Comparison of ENCODE assay signal across 8 mouse cellular contexts in genomic region chr5:108269063-108269810, GRCm38 (mm10). TPM values are rescaled to one million over a fixed set of nuclear protein-coding genes. Genes with fewer than 3 reads are reported as not detected.
A peak's percentile ranks its signal among the peaks of the same experiment; 100 is the strongest.
DNase-seq lines count a peak whose midpoint lies in the region; ATAC-seq and TF ChIP-seq lines count a peak whose summit lies in the region.

No protein-coding gene starts in this region.

- CTCF ChIA-PET in Patski (lab: Charles Lee): interaction anchor here (0.7 to 1.5 kb wide), 3 partner anchors 8 to 43 kb away, joined by 3 read pairs; no protein-coding TSS in a partner anchor

- under 1% methylated on average over 44 of the region's 44 CpGs for WGBS in lung, adult 2 months
- under 1% methylated on average over 44 of the region's 44 CpGs for WGBS in intestine, postnatal 0 days
- under 1% methylated on average over 44 of the region's 44 CpGs for WGBS in midbrain, embryonic 15.5 days

- no peak for TF ChIP-seq POLR2A in lung, adult 2 months (IDR thresholded peaks at IDR 0.05; ENCODE audit: borderline replicate concordance, extremely low read depth, low read depth, low read length)

- peaks cover 10% of the 10 kb centered on the region for H3K4me1 ChIP-seq in lung, adult 2 months (ENCODE audit: control insufficient read depth, insufficient read depth, low read length)
- 0 out of 2 replicates have a peak, but pooled peaks cover 4% of the 10 kb centered on the region for H3K4me1 ChIP-seq in intestine, postnatal 0 days (replicated peaks; ENCODE audit: control insufficient read depth, insufficient read depth, low read length)
- peaks cover 39% of the 10 kb centered on the region for H3K4me1 ChIP-seq in midbrain, embryonic 15.5 days

- in situ Hi-C loops in Patski (cut with MboI; ENCODE audit: low pct_unique_long_range_greater_than_20kb): no loop called here

- H3K9me3 ChIP-seq in intestine, postnatal 0 days (ENCODE audit: control insufficient read depth): no peaks in the 10 kb centered on the region
- no peaks in the 10 kb centered on the region for H3K9me3 ChIP-seq in midbrain, embryonic 15.5 days

- TF ChIP-seq CTCF in lung, adult 2 months (IDR thresholded peaks at IDR 0.05; ENCODE audit: insufficient read depth, low read length): no peak
- no peak for TF ChIP-seq CTCF in Patski (IDR thresholded peaks at IDR 0.05)
- TF ChIP-seq CTCF in intestine, postnatal 0 days (IDR thresholded peaks at IDR 0.05; ENCODE audit: low read depth): peak; percentile 7; the same call in 1 of the 2 replicates

- H3K4me2 ChIP-seq in intestine, postnatal 0 days (replicated peaks; ENCODE audit: low read depth): peak overlapping the region; percentile 88
- peak overlapping the region; percentile 71 for H3K4me2 ChIP-seq in midbrain, embryonic 15.5 days

- no peaks in the 10 kb centered on the region for H3K27me3 ChIP-seq in Patski
- no peaks in the 10 kb centered on the region for H3K27me3 ChIP-seq in intestine, postnatal 0 days (replicated peaks; ENCODE audit: control insufficient read depth, insufficient read depth, low read length)
- no peaks in the 10 kb centered on the region for H3K27me3 ChIP-seq in midbrain, embryonic 15.5 days (replicated peaks)

- DNase-seq in lung, adult 2 months: no peak
- DNase-seq in lung, postnatal 10 days: no peak
- no peak for DNase-seq in Patski (ENCODE audit: low read depth, low spot score)
- DNase-seq in urinary bladder, postnatal 10 days (ENCODE audit: low spot score): no peak
- no peak for DNase-seq in testis, postnatal 14 days (ENCODE audit: low spot score)

- POLR2A ChIA-PET in Patski (lab: Charles Lee): interaction anchor here (0.9 to 3.0 kb wide), 2 partner anchors 11 to 55 kb away, joined by 3 to 11 read pairs; no protein-coding TSS in a partner anchor

- peak overlapping the region; percentile 96 for H3K4me3 ChIP-seq in lung, adult 2 months (replicated peaks; ENCODE audit: extremely low read depth, low read depth, low read length)
- peak overlapping the region; percentile 95 for H3K4me3 ChIP-seq in intestine, postnatal 0 days (ENCODE audit: low read depth, low read length)
- peak overlapping the region; percentile 91 for H3K4me3 ChIP-seq in midbrain, embryonic 15.5 days

- peak overlapping the region; percentile 94 for H3K27ac ChIP-seq in intestine, postnatal 0 days (ENCODE audit: low read depth, low read length)
- peak overlapping the region; percentile 94 for H3K27ac ChIP-seq in midbrain, embryonic 15.5 days

- H3K36me3 ChIP-seq in intestine, postnatal 0 days (ENCODE audit: control insufficient read depth, insufficient read depth): no peaks in the 10 kb centered on the region
- no peaks in the 10 kb centered on the region for H3K36me3 ChIP-seq in midbrain, embryonic 15.5 days (replicated peaks)

- peak; percentile 60 for ATAC-seq in Patski
- ATAC-seq in erythroid progenitor cell, adult 5-6 weeks (replicated peaks; ENCODE audit: low FRiP score, poor library complexity, severe bottlenecking): peak; percentile 36
- ATAC-seq in intestine, postnatal 0 days: peak; percentile 46
- peak; percentile 83 for ATAC-seq in midbrain, embryonic 15.5 days (replicated peaks)

- H3K9ac ChIP-seq in intestine, postnatal 0 days (ENCODE audit: low read depth, low read length): peak overlapping the region; percentile 97
- peak overlapping the region; percentile 95 for H3K9ac ChIP-seq in midbrain, embryonic 15.5 days

RNA-seq across cellular contexts. Expression of gene Dr1, which starts 0.5 kb away (rescaled TPM):
- 16.6 and 19.2 TPM in 2 replicates for polyA plus RNA-seq in lung, adult 2 months (2012; rRNA removed)
- 36.5 TPM for polyA plus RNA-seq in Patski (2021)
- 40.7 and 42.2 TPM in 2 replicates for total RNA-seq in erythroid progenitor cell, adult 5-6 weeks (2015; ENCODE audit: low replicate concordance)
- total RNA-seq in erythroid progenitor cell, adult 5-6 weeks (2017; ENCODE audit: low replicate concordance): 23.1 and 27.9 TPM in 2 replicates
- polyA plus RNA-seq in intestine, postnatal 0 days (2015; fragmentation: Nextera tagmentation; extraction: Ambion mirVana): 29.8 and 31.8 TPM in 2 replicates
- 40.1 and 42.9 TPM in 2 replicates for polyA plus RNA-seq in midbrain, embryonic 15.5 days (2015; fragmentation: Nextera tagmentation; extraction: Ambion mirVana)

RNA-seq across cellular contexts. Expression of gene Pigg, which starts 43.2 kb away (rescaled TPM):
- polyA plus RNA-seq in lung, adult 2 months (2012; rRNA removed): 9.9 and 12.4 TPM in 2 replicates
- 17.0 TPM for polyA plus RNA-seq in Patski (2021)
- 2.5 and 3.2 TPM in 2 replicates for total RNA-seq in erythroid progenitor cell, adult 5-6 weeks (2015; ENCODE audit: low replicate concordance)
- 2.7 and 4.5 TPM in 2 replicates for total RNA-seq in erythroid progenitor cell, adult 5-6 weeks (2017; ENCODE audit: low replicate concordance)
- 3.1 and 3.9 TPM in 2 replicates for polyA plus RNA-seq in intestine, postnatal 0 days (2015; fragmentation: Nextera tagmentation; extraction: Ambion mirVana)
- polyA plus RNA-seq in midbrain, embryonic 15.5 days (2015; fragmentation: Nextera tagmentation; extraction: Ambion mirVana): 5.6 and 6.3 TPM in 2 replicates
